8 mouse cellular contexts compared by ENCODE assay signal in the genomic region with DNA sequence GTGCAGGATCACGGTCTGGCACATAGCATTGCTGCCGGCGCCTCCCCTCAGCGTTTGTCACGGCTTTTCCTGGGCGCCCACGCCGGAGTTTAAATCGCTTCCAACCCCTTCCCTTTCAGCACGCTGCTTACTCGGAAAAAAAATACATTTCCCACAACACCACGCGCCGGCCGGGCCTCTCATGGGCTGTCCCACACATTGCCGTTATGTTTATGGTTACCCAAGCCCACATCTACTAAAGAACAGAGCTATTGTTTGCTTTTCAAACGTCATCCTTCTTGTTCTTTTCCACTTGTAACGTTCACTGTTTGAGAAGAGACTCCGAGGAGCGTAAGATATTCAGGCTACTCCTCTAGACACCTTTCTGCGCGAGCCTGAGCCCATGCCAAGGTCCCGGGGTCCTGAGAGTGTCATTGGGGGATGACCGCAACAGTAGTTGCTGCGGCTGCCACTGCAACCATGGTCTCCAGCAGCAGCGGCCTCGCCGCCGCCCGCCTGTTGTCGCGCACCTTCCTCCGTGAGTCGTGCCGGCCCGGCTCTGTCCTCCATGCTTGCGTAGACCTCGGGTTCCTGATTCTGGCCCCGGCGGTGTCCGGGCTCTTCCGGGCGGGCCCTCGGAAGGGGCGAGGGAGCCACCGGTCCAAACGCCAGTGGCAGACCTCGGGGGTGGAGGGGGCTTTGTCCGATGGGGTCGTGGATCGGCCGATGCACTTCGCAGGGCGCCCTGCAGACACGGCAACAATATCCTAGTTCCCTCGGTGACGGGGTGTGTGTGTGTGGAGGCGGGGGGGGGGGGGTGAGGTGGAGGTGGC. TPM values are rescaled to one million over a fixed set of nuclear protein-coding genes. Genes with fewer than 3 reads are reported as not detected.
A peak's percentile ranks its signal among the peaks of the same experiment; 100 is the strongest.
DNase-seq lines count a peak whose midpoint lies in the region; ATAC-seq and TF ChIP-seq lines count a peak whose summit lies in the region.

Gene Suclg1, plus strand, starts transcription at position 146 of the 812 bp plus-strand sequence.

- peak; percentile 91 for ATAC-seq in CD4-positive, CD25-positive, alpha-beta regulatory T cell, adult 4 months
- peak; percentile 91 for ATAC-seq in heart, embryonic 15.5 days (replicated peaks; ENCODE audit: insufficient number of reproducible peaks, insufficient read depth, low FRiP score, low read depth)
- ATAC-seq in liver, embryonic 14.5 days (ENCODE audit: insufficient read depth), result peak; percentile 92
- ATAC-seq in neural tube, embryonic 11.5 days (ENCODE audit: insufficient read depth, low FRiP score, low TSS enrichment), result peak; percentile 94
- peak; percentile 90 for ATAC-seq in stomach, postnatal 0 days (ENCODE audit: low FRiP score, low TSS enrichment)

- H3K27ac ChIP-seq in forebrain, embryonic 10.5 days, result peak within 1 kb of the TSS; percentile 95
- H3K27ac ChIP-seq in heart, embryonic 15.5 days, result peak within 1 kb of the TSS; percentile 87
- H3K27ac ChIP-seq in liver, embryonic 14.5 days, result no peak within 1 kb of the TSS
- H3K27ac ChIP-seq in neural tube, embryonic 11.5 days (ENCODE audit: low read depth, low read length), result no peak within 1 kb of the TSS
- H3K27ac ChIP-seq in stomach, postnatal 0 days (replicated peaks), result peak within 1 kb of the TSS; percentile 70

- peaks cover 13% of the 10 kb centered on the region for H3K4me1 ChIP-seq in forebrain, embryonic 10.5 days
- H3K4me1 ChIP-seq in heart, embryonic 15.5 days (replicated peaks), result peaks cover 27% of the 10 kb centered on the region
- H3K4me1 ChIP-seq in liver, embryonic 14.5 days (replicated peaks; ENCODE audit: control insufficient read depth in 2 of 2, insufficient read depth in 2 of 2, low read length in 1 of 2), result peaks cover 5 to 20% of the 10 kb centered on the region in 2 experiments; a peak in 2 of 4 replicates
- peaks cover 6% of the 10 kb centered on the region; the same call in 1 of the 2 replicates for H3K4me1 ChIP-seq in neural tube, embryonic 11.5 days (ENCODE audit: control insufficient read depth, insufficient read depth, low read length)
- 0 out of 2 replicates have a peak, but pooled peaks cover 2% of the 10 kb centered on the region for H3K4me1 ChIP-seq in stomach, postnatal 0 days (replicated peaks; ENCODE audit: control insufficient read depth, insufficient read depth)

- H3K36me3 ChIP-seq in forebrain, embryonic 10.5 days (replicated peaks), result no peaks in the 10 kb centered on the region; the same call in 1 of the 2 replicates
- H3K36me3 ChIP-seq in heart, embryonic 15.5 days, result no peaks in the 10 kb centered on the region
- no peaks in the 10 kb centered on the region for H3K36me3 ChIP-seq in liver, embryonic 14.5 days (replicated peaks; ENCODE audit: control insufficient read depth, insufficient read depth, low read depth)
- H3K36me3 ChIP-seq in neural tube, embryonic 11.5 days (ENCODE audit: control insufficient read depth, insufficient read depth, low read length), result no peaks in the 10 kb centered on the region
- no peaks in the 10 kb centered on the region for H3K36me3 ChIP-seq in stomach, postnatal 0 days (ENCODE audit: control insufficient read depth, insufficient read depth, low read length)

- DNase-seq in c-Kit-negative CD71-positive TER-119-positive erythroid progenitor cells, embryonic 14.5 days (ENCODE audit: low read depth, low spot score), result peak; percentile 67
- peak; percentile 86 for DNase-seq in forebrain, embryonic 10.5 days (ENCODE audit: extremely low spot score, low spot score)
- peak; percentile 89 to 94 for DNase-seq in kidney, postnatal 25 days
- DNase-seq in liver, embryonic 14.5 days (ENCODE audit: low read depth in 3 of 3, low spot score in 3 of 3), result peak; percentile 61 to 73 (median 66)
- peak; percentile 88 for DNase-seq in neural tube, embryonic 11.5 days (ENCODE audit: low spot score)
- DNase-seq in stomach, postnatal 0 days (ENCODE audit: low spot score), result peak; percentile 85

- H3K9me3 ChIP-seq in forebrain, embryonic 10.5 days, result no peaks in the 10 kb centered on the region
- H3K9me3 ChIP-seq in heart, embryonic 15.5 days (replicated peaks), result no peaks in the 10 kb centered on the region
- no peaks in the 10 kb centered on the region for H3K9me3 ChIP-seq in liver, embryonic 14.5 days (ENCODE audit: control insufficient read depth, low read length)
- H3K9me3 ChIP-seq in neural tube, embryonic 11.5 days (ENCODE audit: control insufficient read depth, low read length), result no peaks in the 10 kb centered on the region
- no peaks in the 10 kb centered on the region for H3K9me3 ChIP-seq in stomach, postnatal 0 days (ENCODE audit: control insufficient read depth, low read length)

- H3K9ac ChIP-seq in heart, embryonic 15.5 days, result peak within 1 kb of the TSS; percentile 96
- H3K9ac ChIP-seq in liver, embryonic 14.5 days (replicated peaks), result peak within 1 kb of the TSS; percentile 91
- H3K9ac ChIP-seq in neural tube, embryonic 11.5 days (ENCODE audit: low read length), result peak within 1 kb of the TSS; percentile 80
- H3K9ac ChIP-seq in stomach, postnatal 0 days (ENCODE audit: low read length), result peak within 1 kb of the TSS; percentile 96

- no peaks in the 10 kb centered on the region for H3K27me3 ChIP-seq in forebrain, embryonic 10.5 days (ENCODE audit: poor library complexity, severe bottlenecking)
- no peaks in the 10 kb centered on the region for H3K27me3 ChIP-seq in heart, embryonic 15.5 days
- H3K27me3 ChIP-seq in liver, embryonic 14.5 days (ENCODE audit: control insufficient read depth, insufficient read depth, low read length), result no peaks in the 10 kb centered on the region
- no peaks in the 10 kb centered on the region for H3K27me3 ChIP-seq in neural tube, embryonic 11.5 days (ENCODE audit: control insufficient read depth, insufficient read depth, low read length)
- H3K27me3 ChIP-seq in stomach, postnatal 0 days (ENCODE audit: control insufficient read depth, insufficient read depth, low read length), result no peaks in the 10 kb centered on the region

- under 1% methylated on average over 57 of the region's 58 CpGs for WGBS in forebrain, embryonic 10.5 days
- WGBS in heart, embryonic 15.5 days, result under 1% methylated on average over 57 of the region's 58 CpGs
- 1% methylated on average over 57 of the region's 58 CpGs for WGBS in liver, embryonic 14.5 days (ENCODE audit: insufficient replicate concordance)
- under 1% methylated on average over 57 of the region's 58 CpGs for WGBS in neural tube, embryonic 11.5 days
- under 1% methylated on average over 58 of the region's 58 CpGs for WGBS in stomach, postnatal 0 days

- H3K4me3 ChIP-seq in forebrain, embryonic 10.5 days, result peak within 1 kb of the TSS; percentile 91
- peak within 1 kb of the TSS; percentile 94 for H3K4me3 ChIP-seq in heart, embryonic 15.5 days
- peak within 1 kb of the TSS; percentile 81 to 89 for H3K4me3 ChIP-seq in liver, embryonic 14.5 days (ENCODE audit: insufficient read depth in 1 of 2, low read depth in 2 of 2, low read length in 2 of 2)
- peak within 1 kb of the TSS; percentile 84 for H3K4me3 ChIP-seq in neural tube, embryonic 11.5 days (ENCODE audit: low read depth, low read length)
- H3K4me3 ChIP-seq in stomach, postnatal 0 days (ENCODE audit: low read depth, low read length), result peak within 1 kb of the TSS; percentile 90

- no peak; the same call in 1 of the 2 replicates for TF ChIP-seq CTCF in liver, embryonic 14.5 days (IDR thresholded peaks at IDR 0.05; ENCODE audit: low read depth)
- TF ChIP-seq CTCF in stomach, postnatal 0 days (IDR thresholded peaks at IDR 0.05; ENCODE audit: low read depth), result no peak

- H3K4me2 ChIP-seq in heart, embryonic 15.5 days, result peak within 1 kb of the TSS; percentile 77
- H3K4me2 ChIP-seq in liver, embryonic 14.5 days (ENCODE audit: low read depth), result peak within 1 kb of the TSS; percentile 76
- peak within 1 kb of the TSS; percentile 69 for H3K4me2 ChIP-seq in neural tube, embryonic 11.5 days (ENCODE audit: low read depth)
- peak within 1 kb of the TSS; percentile 67 for H3K4me2 ChIP-seq in stomach, postnatal 0 days (replicated peaks; ENCODE audit: low read depth)

- TF ChIP-seq EP300 in liver, embryonic 14.5 days (IDR thresholded peaks at IDR 0.05; ENCODE audit: low read depth), result peak; percentile 51; the same call in 1 of the 2 replicates
- TF ChIP-seq EP300 in stomach, postnatal 0 days (optimal IDR thresholded peaks at IDR 0.05), result peak; percentile 82

RNA-seq across cellular contexts. Expression of gene Suclg1, which starts in this region (rescaled TPM):
- polyA plus RNA-seq in CD4-positive, CD25-positive, alpha-beta regulatory T cell, adult 4 months (2017; shearing (Covaris generic)), result 100 to 1,000 TPM; 111 to 123 TPM
- 166 and 178 TPM in 2 replicates for polyA plus RNA-seq in forebrain, embryonic 10.5 days (2016; fragmentation: Nextera tagmentation; extraction: Ambion mirVana)
- 267 and 302 TPM in 2 replicates for polyA plus RNA-seq in heart, embryonic 15.5 days (2015; fragmentation: Nextera tagmentation; extraction: Ambion mirVana)
- polyA plus RNA-seq in liver, embryonic 14.5 days (2012; rRNA removed), result 49.4 and 64.1 TPM in 2 replicates
- 126 and 135 TPM in 2 replicates for polyA plus RNA-seq in liver, embryonic 14.5 days (2014; fragmentation: Nextera tagmentation; extraction: Ambion mirVana)
- polyA plus RNA-seq in neural tube, embryonic 11.5 days (2014; fragmentation: Nextera tagmentation; extraction: Ambion mirVana), result 159 and 172 TPM in 2 replicates
- polyA plus RNA-seq in stomach, postnatal 0 days (2015; fragmentation: Nextera tagmentation; extraction: Ambion mirVana), result 198 and 205 TPM in 2 replicates

Comparison
In these comparisons a context has a peak if more than half of its experiments do, and no peak if none do; other contexts are left out.
1. H3K27ac ChIP-seq: peak in forebrain, embryonic 10.5 days (single experiment), heart, embryonic 15.5 days (single experiment) and stomach, postnatal 0 days (single experiment); none in liver, embryonic 14.5 days (single experiment) and neural tube, embryonic 11.5 days (single experiment).
2. Peak in every context shown above with its lines, with median percentiles within 50 percentile points of each other: ATAC-seq, DNase-seq, H3K4me3 ChIP-seq, H3K4me2 ChIP-seq and H3K9ac ChIP-seq.